Mouse (Mus musculus): ENCODE results near the gene Timm44. TPM values are rescaled to one million over a fixed set of nuclear protein-coding genes. Genes with fewer than 3 reads are reported as not detected.

Gene Timm44
- total and polyA plus RNA-seq, 2 experiments from 2014 or later, result 46.7 to 64.8 TPM

GRCm38 (mm10) chr8:4265160-4265914, 10.4 kb downstream of the Timm44 start:
- no peak overlapping the region for H3K4me2 ChIP-seq (ENCODE audit: low read depth, low read length)
- H3K4me3 ChIP-seq (ENCODE audit: low read length), result no peak overlapping the region
- no peak for ATAC-seq
- 91% methylated on average over 15 of the region's 15 CpGs for WGBS
- H3K27ac ChIP-seq, result no peak overlapping the region
- no peak for DNase-seq (ENCODE audit: low spot score)
- no peaks in the 10 kb centered on the region for H3K9me3 ChIP-seq (ENCODE audit: low read length)
- no peak for TF ChIP-seq CTCF (IDR thresholded peaks at IDR 0.05; ENCODE audit: low read depth)
- H3K36me3 ChIP-seq (ENCODE audit: insufficient read depth, low read length), result peaks cover 77% of the 10 kb centered on the region
- H3K27me3 ChIP-seq (ENCODE audit: insufficient read depth, low read length), result no peaks in the 10 kb centered on the region
- H3K9ac ChIP-seq (replicated peaks; ENCODE audit: low read length), result no peak overlapping the region
- H3K4me1 ChIP-seq (ENCODE audit: insufficient read depth, low read length), result no peaks in the 10 kb centered on the region

- DNase-seq (ENCODE audit: low spot score), result no peak
- no peak overlapping the region for H3K4me3 ChIP-seq (ENCODE audit: low read length)
- WGBS, result 84% methylated on average over 8 of the region's 8 CpGs
- no peak overlapping the region for H3K9ac ChIP-seq (replicated peaks; ENCODE audit: low read length)
- no peak for TF ChIP-seq CTCF (IDR thresholded peaks at IDR 0.05; ENCODE audit: low read depth)
- H3K36me3 ChIP-seq (ENCODE audit: insufficient read depth, low read length), result peaks cover 60% of the 10 kb centered on the region
- ATAC-seq, result no peak
- H3K27me3 ChIP-seq (ENCODE audit: insufficient read depth, low read length), result no peaks in the 10 kb centered on the region
- H3K9me3 ChIP-seq (ENCODE audit: low read length), result no peaks in the 10 kb centered on the region
- H3K4me2 ChIP-seq (ENCODE audit: low read depth, low read length), result no peak overlapping the region
- no peaks in the 10 kb centered on the region for H3K4me1 ChIP-seq (ENCODE audit: insufficient read depth, low read length)
- no peak overlapping the region for H3K27ac ChIP-seq
These were observed 12.5 kb downstream of the Timm44 start for GRCm38 (mm10) chr8:4263105-4263791.

- Histone ChIP-seq H3K4me1 (ENCODE audit: insufficient read depth, low read length) (peaks cover 18% of the 10 kb centered on the region), H3K4me2 (ENCODE audit: low read depth, low read length) (peak overlapping the region; percentile 74), H3K36me3 (ENCODE audit: insufficient read depth, low read length) (peaks cover 50% of the 10 kb centered on the region; the same call in 1 of the 2 replicates), H3K27me3 (ENCODE audit: insufficient read depth, low read length) (no peaks in the 10 kb centered on the region), H3K27ac (peak overlapping the region; percentile 94), H3K9me3 (ENCODE audit: low read length) (no peaks in the 10 kb centered on the region), H3K9ac (replicated peaks; ENCODE audit: low read length) (peak overlapping the region; percentile 90; the same call in 1 of the 2 replicates), H3K4me3 (ENCODE audit: low read length) (no peak overlapping the region; the same call in 1 of the 2 replicates)
- DNase-seq (ENCODE audit: low spot score), result no peak
- WGBS, result 79% methylated on average over 4 of the region's 4 CpGs
- ATAC-seq, result no peak
- no peak for TF ChIP-seq CTCF (IDR thresholded peaks at IDR 0.05; ENCODE audit: low read depth)
These were observed 15.9 kb downstream of the Timm44 start for GRCm38 (mm10) chr8:4259805-4260170.

GRCm38 (mm10) chr8:4259125-4259804, 16.4 kb downstream of the Timm44 start, which contains the start of gene Ctxn1:
Ctxn1 (minus strand) TSS chr8:4259274.
- TF ChIP-seq CTCF (IDR thresholded peaks at IDR 0.05; ENCODE audit: low read depth), result no peak
- no peaks in the 10 kb centered on the region for H3K9me3 ChIP-seq (ENCODE audit: low read length)
- H3K9ac ChIP-seq (replicated peaks; ENCODE audit: low read length), result peak within 1 kb of the TSS; percentile 90
- no peaks in the 10 kb centered on the region for H3K27me3 ChIP-seq (ENCODE audit: insufficient read depth, low read length)
- H3K4me3 ChIP-seq (ENCODE audit: low read length), result peak within 1 kb of the TSS; percentile 76
- ATAC-seq (peak; percentile 89), DNase-seq (ENCODE audit: low spot score) (peak; percentile 94)
- peaks cover 18% of the 10 kb centered on the region for H3K4me1 ChIP-seq (ENCODE audit: insufficient read depth, low read length)
- peak within 1 kb of the TSS; percentile 74 for H3K4me2 ChIP-seq (ENCODE audit: low read depth, low read length)
- WGBS, result 5% methylated on average over 30 of the region's 33 CpGs
- H3K36me3 ChIP-seq (ENCODE audit: insufficient read depth, low read length), result peaks cover 52% of the 10 kb centered on the region; the same call in 1 of the 2 replicates
- H3K27ac ChIP-seq, result peak within 1 kb of the TSS; percentile 94

DNA sequence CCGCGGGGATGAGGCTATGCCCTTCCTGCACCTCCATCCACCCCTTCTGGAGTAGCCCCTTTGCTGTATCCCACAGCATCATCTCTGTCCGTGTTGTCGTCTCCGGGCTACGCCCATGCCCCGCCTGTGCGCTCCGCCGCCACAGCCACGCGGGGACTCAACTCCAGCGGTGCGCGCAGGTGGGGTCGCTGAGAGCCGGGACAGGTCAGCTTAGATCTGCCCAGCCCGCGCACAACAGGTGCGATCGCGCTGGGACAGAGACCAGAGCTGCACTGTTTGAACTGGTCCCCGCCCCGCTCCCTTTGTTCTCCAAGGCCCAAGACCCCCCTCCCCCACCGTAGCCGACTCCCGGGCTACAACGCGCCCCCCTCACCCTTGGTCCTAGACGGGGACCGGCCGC, 17.0 kb downstream of the Timm44 start:
- no peaks in the 10 kb centered on the region for H3K9me3 ChIP-seq (ENCODE audit: low read length)
- peak overlapping the region; percentile 90 for H3K9ac ChIP-seq (replicated peaks; ENCODE audit: low read length)
- H3K27me3 ChIP-seq (ENCODE audit: insufficient read depth, low read length), result no peaks in the 10 kb centered on the region
- H3K4me1 ChIP-seq (ENCODE audit: insufficient read depth, low read length), result peaks cover 18% of the 10 kb centered on the region
- no peak for TF ChIP-seq CTCF (IDR thresholded peaks at IDR 0.05; ENCODE audit: low read depth)
- peaks cover 46% of the 10 kb centered on the region; the same call in 1 of the 2 replicates for H3K36me3 ChIP-seq (ENCODE audit: insufficient read depth, low read length)
- peak overlapping the region; percentile 76 for H3K4me3 ChIP-seq (ENCODE audit: low read length)
- H3K4me2 ChIP-seq (ENCODE audit: low read depth, low read length), result peak overlapping the region; percentile 74
- peak; percentile 74 for ATAC-seq
- under 1% methylated on average over 32 of the region's 32 CpGs for WGBS
- DNase-seq (ENCODE audit: low spot score), result peak; percentile 71
- peak overlapping the region; percentile 94 for H3K27ac ChIP-seq

- Histone ChIP-seq H3K9me3 (ENCODE audit: low read length) (no peaks in the 10 kb centered on the region), H3K4me3 (ENCODE audit: low read length) (peak overlapping the region; percentile 76), H3K27ac (peak overlapping the region; percentile 94), H3K4me2 (ENCODE audit: low read depth, low read length) (peak overlapping the region; percentile 74), H3K36me3 (ENCODE audit: insufficient read depth, low read length) (peaks cover 45% of the 10 kb centered on the region; the same call in 1 of the 2 replicates), H3K4me1 (ENCODE audit: insufficient read depth, low read length) (peaks cover 18% of the 10 kb centered on the region), H3K27me3 (ENCODE audit: insufficient read depth, low read length) (no peaks in the 10 kb centered on the region), H3K9ac (replicated peaks; ENCODE audit: low read length) (peak overlapping the region; percentile 90)
- TF ChIP-seq CTCF (IDR thresholded peaks at IDR 0.05; ENCODE audit: low read depth), result peak; percentile 97
- 2% methylated on average over 35 of the region's 35 CpGs for WGBS
- ATAC-seq (peak; percentile 71), DNase-seq (ENCODE audit: low spot score) (peak; percentile 85)
These were observed 17.5 kb downstream of the Timm44 start for GRCm38 (mm10) chr8:4258233-4258632.

Measured in hindbrain, postnatal 0 days (tissue).